Mouse (Mus musculus) duodenum, adult 2 months (tissue): ENCODE data around the gene Jdp2. TPM values are rescaled to one million over a fixed set of nuclear protein-coding genes. Genes with fewer than 3 reads are reported as not detected.

ENCODE experiments used
- polyA plus RNA-seq: library from polyadenylated mRNA; depleted of rRNA; stranded (reverse); fragments of >200 nt; gene quantifications from 2 replicates; pipeline ENCODE4 v1.2.3, GENCODE M21; 2012; ENCODE audit warnings: low replicate concordance; rRNA removed

The Jdp2 gene
- polyA plus RNA-seq: 3.4 and 6.3 TPM in 2 replicates

DNA sequence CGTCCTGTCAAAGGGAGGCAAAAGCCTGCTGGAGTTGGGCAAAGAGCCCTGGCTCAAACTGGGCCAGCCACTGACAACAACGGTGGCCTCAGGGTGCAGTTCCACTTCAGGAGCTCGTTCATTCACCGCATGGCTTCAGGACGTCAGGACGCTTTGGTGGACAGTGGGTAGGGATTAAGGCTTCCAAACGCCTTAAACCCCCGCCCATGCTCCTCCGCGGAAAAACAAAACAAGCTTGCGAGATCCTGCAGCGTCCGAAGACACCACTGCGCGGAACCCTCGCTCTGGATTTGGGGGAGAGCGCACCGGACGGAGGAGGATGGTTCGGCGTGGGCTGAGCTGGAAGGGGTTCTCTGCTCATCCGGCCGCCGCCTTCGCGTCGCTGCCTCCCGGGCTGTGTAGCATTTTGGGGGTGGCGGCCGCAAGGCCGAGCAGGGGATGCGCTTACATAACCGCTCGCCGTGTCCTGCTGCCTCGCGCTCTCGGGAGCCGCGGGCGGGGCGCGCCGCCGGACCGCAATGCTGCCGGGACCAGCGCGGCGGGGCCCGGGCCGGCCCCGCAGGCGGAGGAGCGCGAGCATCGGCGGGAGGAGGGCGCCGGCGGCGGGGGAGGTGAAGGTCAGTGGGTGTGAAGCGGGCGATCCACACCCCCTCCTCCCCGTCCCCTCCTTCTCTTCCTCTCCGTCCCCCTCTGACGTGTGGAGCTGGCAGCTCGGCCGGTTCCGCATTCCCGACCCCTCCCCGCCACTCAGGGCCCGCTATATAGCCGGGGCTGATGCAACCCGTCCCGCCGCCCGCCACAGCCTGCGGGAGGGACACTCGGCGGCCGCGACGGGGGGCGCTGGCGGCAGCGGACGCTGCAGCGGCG lies at the start of gene Jdp2:
Gene Jdp2, plus strand, starts transcription at position 417 of the 867 bp plus-strand sequence.

DNA sequence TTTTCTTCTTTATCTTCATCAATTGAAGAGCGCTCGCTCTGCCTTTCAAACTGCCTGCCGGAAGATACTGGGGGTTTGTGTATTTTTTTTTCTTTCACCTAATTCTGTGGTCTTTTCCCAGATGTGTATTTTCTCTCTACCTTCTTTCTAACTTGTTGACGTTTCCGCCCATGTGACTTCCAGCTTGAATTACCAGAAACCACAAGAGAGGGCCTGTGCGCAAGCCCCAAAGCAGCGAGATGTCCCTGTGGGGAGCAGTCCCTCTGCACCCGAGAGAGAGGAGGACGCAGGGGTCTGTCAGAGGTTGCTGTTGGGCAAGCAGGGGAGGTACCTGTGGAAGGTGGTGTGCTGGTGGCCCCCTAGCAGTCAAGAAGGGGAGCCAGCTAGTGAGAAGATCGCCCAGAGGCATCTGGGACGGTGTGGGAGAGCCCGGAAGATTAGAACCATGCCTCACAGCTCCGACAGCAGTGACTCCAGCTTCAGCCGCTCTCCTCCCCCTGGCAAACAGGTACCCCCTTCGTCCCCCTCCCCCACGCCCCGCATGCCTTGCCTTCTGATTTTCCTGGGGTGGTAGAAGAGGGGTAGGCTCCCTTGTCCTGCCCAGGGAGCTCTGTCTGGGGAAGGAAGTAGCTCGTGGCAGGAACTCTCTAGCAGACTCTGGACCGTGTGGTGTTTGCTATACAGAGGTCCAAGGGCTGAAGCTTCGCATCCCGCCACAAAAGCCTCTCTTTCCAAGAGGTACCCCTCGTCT lies 87.8 kb downstream of the Jdp2 start, which contains the start of gene Batf:
Gene Batf, plus strand, starts transcription at position 204 of the 751 bp plus-strand sequence.

Other genes starting within 250 kb of the Jdp2 start
- 243 and 321 TPM in 2 replicates for gene Tmed10, start 224.2 kb upstream of the Jdp2 start, polyA plus RNA-seq
- 81.3 and 338 TPM in 2 replicates for gene Fos, start 125.1 kb upstream of the Jdp2 start, polyA plus RNA-seq
- 2.3 and 3.9 TPM in 2 replicates for gene Batf, start 87.6 kb downstream of the Jdp2 start, polyA plus RNA-seq
- gene Flvcr2, start 147.5 kb downstream of the Jdp2 start, polyA plus RNA-seq: 1.6 and 2.3 TPM in 2 replicates
- 31.2 and 33.5 TPM in 2 replicates for gene Erg28, start 225.5 kb downstream of the Jdp2 start, polyA plus RNA-seq
- gene Ttll5, start 225.6 kb downstream of the Jdp2 start, polyA plus RNA-seq: 5.4 and 8.0 TPM in 2 replicates